Mouse (Mus musculus): Measurements from ENCODE around the gene Fam19a4. TPM values are rescaled to one million over a fixed set of nuclear protein-coding genes. Genes with fewer than 3 reads are reported as not detected.

Gene Fam19a4
- 0.43 and 0.67 TPM in 2 replicates for polyA plus RNA-seq (2021; fragmentation: Nextera tagmentation)
- long read RNA-seq, experiment 1, partial matches to known transcripts = 0 of 2 reads
- long read RNA-seq, experiment 1, other reads (novel, unspliced or antisense) = 0 of 2 reads
- long read RNA-seq, experiment 2, transcript Fam19a4-201 (6 exons, 2,190 nt) = major isoform, 6 of 8 reads
- long read RNA-seq, experiment 2, partial matches to known transcripts = 0 of 8 reads
- long read RNA-seq, experiment 2, other reads (novel, unspliced or antisense) = 2 of 8 reads

DNA sequence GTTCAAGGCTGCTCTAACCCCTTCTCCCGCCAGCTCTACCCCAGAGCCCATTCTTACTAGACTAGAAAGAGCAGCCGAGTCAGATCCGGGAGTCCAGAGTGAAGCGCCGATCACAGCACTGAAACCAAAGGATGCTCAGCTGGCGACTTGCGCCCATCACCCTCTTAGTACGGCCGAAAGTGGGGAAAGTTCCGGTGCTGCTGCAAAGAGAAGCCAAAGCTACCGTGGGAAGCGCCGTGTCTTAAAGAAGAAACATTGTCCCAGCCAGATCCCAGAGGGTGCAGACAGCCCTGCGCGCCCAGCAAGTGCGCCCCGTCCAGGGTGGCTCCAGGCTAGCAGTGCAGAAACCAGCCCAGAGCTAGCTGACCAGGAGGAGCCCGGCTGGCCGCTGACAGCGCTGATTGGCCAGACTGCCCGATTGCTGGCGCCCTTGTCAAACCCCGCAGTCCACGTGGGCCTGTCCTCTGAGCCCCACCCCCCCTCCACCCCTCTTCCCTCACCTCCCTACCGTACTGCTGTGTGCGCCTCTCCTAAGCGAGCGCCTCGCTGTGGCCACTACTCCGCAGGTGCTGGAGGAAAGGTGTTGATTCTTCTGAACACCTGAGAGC is at the start of gene Fam19a4:
Gene Fam19a4 (minus strand): TSS at position 340 of the 608 bp plus-strand sequence.

Other genes starting within 250 kb of the Fam19a4 start
- 3.1 and 3.3 TPM in 2 replicates for gene Eogt, start 88.8 kb upstream of the Fam19a4 start, polyA plus RNA-seq (2021; fragmentation: Nextera tagmentation)
- gene Tmf1, start 118.7 kb upstream of the Fam19a4 start, polyA plus RNA-seq (2021; fragmentation: Nextera tagmentation) = 21.6 and 38.0 TPM in 2 replicates
- 42.1 and 45.7 TPM in 2 replicates for gene Uba3, start 145.2 kb upstream of the Fam19a4 start, polyA plus RNA-seq (2021; fragmentation: Nextera tagmentation)
- gene Arl6ip5, start 150.3 kb upstream of the Fam19a4 start, polyA plus RNA-seq (2021; fragmentation: Nextera tagmentation) = 62.8 and 68.2 TPM in 2 replicates
- gene Lmod3, start 192.3 kb upstream of the Fam19a4 start, polyA plus RNA-seq (2021; fragmentation: Nextera tagmentation) = not detected in 2 replicates